Mouse (Mus musculus): ENCODE results near the gene Vmp1.

- TF ChIP-seq CTCF (IDR thresholded peaks at IDR 0.05; ENCODE audit: extremely low read depth, insufficient read depth, insufficient read length, insufficient replicate concordance) (no peak), POLR2A (IDR thresholded peaks at IDR 0.05; ENCODE audit: low read depth, low read length) (no peak)
Measured at GRCm38 (mm10) chr11:86681423-86681822, 2.2 kb downstream of the Vmp1 start.
